Mouse (Mus musculus) adrenal gland, postnatal 4 days (tissue): ENCODE results near the gene Olfr310. TPM values are rescaled to one million over a fixed set of nuclear protein-coding genes. Genes with fewer than 3 reads are reported as not detected.

Experiments used
- DNase-seq, 2 experiments: peaks; one replicate each; pipeline ENCODE4 v3.0.0; 2021 to 2022; ENCODE audit warnings: low spot score in 2 of 2, mixed read lengths in 2 of 2
- long read RNA-seq, 2 experiments: library from polyadenylated mRNA; stranded (forward); transcript quantifications; one replicate each; pipeline ENCODE4 v2.0.0; 2021
- microRNA-seq: library from miRNA; unstranded; fragments of <30 nt; microRNA quantifications from one replicate; pipeline ENCODE4 v1.2.0, GENCODE M21; 2021
- total RNA-seq, 2 experiments: library from RNA; stranded (reverse); gene quantifications; 2 replicates each; pipeline ENCODE4 v1.2.3; 2021

The Olfr310 gene
- total RNA-seq, result not detected
- long read RNA-seq, experiment 1, result 0 reads
- long read RNA-seq, experiment 2, result 0 reads

DNA sequence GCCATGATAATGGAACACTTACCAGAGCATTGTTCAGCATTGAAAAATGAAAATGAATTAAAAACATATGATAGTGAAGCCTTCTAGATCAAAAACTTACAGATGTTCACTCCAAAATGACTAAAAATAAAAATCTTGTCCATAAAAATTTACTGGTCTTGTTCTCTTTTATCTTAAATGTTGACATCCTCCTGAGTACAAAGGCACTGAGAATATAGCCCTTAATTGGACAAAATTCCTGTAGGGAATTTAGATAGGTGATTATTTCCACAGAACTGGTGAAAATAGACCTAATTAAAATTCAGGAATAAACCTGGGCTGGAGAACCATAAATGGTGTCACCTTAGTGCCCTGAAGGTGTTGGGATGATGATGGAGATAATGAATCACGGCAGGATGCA, at the start of gene Olfr310:
Olfr310 (minus strand) TSS at position 101 of the 400 bp plus-strand sequence.
- no peak for DNase-seq

- no peak for DNase-seq
Observed at GRCm38 (mm10) chr7:86325530-86325929, 48.6 kb upstream of the Olfr310 start, which contains the start of gene Olfr308. Gene Olfr308, minus strand, starts transcription at chr7:86325630.

DNA sequence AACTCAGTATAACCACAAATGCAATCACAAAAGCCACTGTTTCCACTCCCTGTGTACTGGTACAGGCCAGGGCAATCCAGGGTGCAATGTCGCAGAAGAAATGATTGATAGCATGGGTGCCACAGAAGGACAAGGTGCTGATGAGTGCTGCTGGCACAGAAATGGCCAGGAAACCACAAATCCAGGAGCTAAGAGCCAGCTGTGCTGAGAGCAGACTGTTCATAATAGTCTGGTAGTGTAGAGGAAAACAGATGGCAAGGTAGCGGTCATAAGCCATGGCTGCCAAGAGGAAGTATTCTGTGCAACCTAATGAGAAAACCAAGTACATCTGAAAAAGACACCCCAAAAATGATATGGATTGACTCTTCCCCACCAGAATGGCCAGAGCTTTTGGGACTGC, 44.4 kb upstream of the Olfr310 start:
- DNase-seq, result no peak

DNA sequence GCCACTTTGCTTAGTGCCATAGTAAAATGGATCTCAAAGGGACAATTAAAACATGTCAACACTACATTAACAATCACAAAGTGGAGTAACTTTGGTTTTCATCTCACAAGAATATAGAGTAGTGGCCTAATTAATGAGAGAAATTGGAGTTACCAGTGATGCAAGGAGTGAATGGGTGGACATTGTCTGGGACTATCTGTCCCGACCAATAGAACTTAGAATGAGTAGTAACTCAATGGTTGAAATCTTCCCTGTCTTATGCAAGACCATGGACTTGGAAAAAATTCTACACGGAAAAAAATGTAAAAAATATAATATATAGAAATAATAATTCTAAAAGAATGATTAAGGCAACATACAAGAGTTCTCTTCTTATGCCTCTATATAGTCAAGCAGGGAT, 36.6 kb upstream of the Olfr310 start, which contains the start of gene Olfr309:
Olfr309 (minus strand) TSS at position 101 of the 400 bp plus-strand sequence.
- DNase-seq, result no peak

DNA sequence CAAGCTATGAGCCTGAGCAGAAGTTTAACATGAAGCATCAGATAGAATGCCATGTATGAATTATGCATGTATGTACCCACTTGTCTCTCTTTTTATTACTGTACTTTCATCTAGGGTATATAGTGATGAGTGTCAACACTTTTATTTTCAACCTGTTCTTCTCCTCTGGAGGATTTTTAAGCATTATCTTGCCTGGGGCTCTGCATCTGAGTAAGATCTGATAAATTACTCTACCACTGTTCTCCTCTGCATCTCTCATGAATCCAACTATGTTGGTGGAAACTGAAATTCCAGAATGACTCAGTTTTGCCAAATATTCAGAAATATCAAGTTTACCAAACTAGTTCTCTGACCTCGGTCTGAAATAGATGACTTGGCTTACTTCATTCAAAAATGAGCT, 30.8 kb downstream of the Olfr310 start, which contains the start of gene Vmn2r76:
Vmn2r76 (minus strand) TSS at position 101 of the 400 bp plus-strand sequence.
- DNase-seq, result no peak

Small RNAs within 50 kb of the gene (microRNA-seq; reads per million reads assigned to microRNA genes)
- gene Gm23192, result not detected

Other genes starting within 250 kb of the Olfr310 start
- not detected for gene Vmn2r75, start 105.4 kb downstream of the Olfr310 start, total RNA-seq
- gene Vmn2r76, start 30.9 kb downstream of the Olfr310 start, total RNA-seq, result not detected
- gene Olfr309, start 36.5 kb upstream of the Olfr310 start, total RNA-seq, result not detected
- gene Olfr308, start 48.5 kb upstream of the Olfr310 start, total RNA-seq, result not detected
- not detected for gene Olfr307, start 60.4 kb upstream of the Olfr310 start, total RNA-seq
- not detected for gene Olfr305, start 89.8 kb upstream of the Olfr310 start, total RNA-seq
- not detected for gene Olfr304, start 109.5 kb upstream of the Olfr310 start, total RNA-seq
- gene Olfr303, start 120.6 kb upstream of the Olfr310 start, total RNA-seq, result not detected
- gene Olfr301, start 126.7 kb upstream of the Olfr310 start, total RNA-seq, result not detected
- gene Olfr299, start 182.7 kb upstream of the Olfr310 start, total RNA-seq, result not detected
- gene Olfr298, start 215.3 kb upstream of the Olfr310 start, total RNA-seq, result not detected
- gene Olfr297, start 242.8 kb upstream of the Olfr310 start, total RNA-seq, result not detected